In the genomic region with DNA sequence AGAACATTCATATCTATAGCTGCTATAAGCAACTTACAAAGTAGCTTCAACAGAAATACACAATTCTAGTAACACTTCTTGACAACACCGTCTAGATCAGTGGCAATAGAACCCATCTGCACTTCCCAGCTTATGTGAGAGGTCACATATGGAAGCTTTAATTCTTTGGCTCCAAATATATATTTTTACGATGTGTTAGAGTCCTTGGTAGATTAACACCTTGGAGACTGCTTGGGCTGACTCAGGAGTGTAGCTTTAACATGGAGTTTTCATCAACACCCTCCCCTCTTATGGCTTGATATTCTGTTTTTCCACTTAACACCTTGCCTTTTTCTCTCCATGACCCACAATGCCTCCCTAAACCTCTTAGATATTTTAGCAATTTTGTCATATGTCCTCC, we compare ENCODE assay signal across 23 mouse cellular contexts.
A peak's percentile ranks its signal among the peaks of the same experiment; 100 is the strongest.
DNase-seq lines count a peak whose midpoint lies in the region; ATAC-seq and TF ChIP-seq lines count a peak whose summit lies in the region.
"Had no signal": no experiment of that assay in that cellular context is flagged by ENCODE, and none has a peak within 500 bp of the region (broad histone marks: within the 10 kb centered on the region; RNA-seq: fewer than 3 reads in every experiment).

No protein-coding gene starts in this region.

- H3K4me2 ChIP-seq in limb, embryonic 14.5 days (replicated peaks; ENCODE audit: low read depth, low read length, severe bottlenecking) = no peak overlapping the region
- H3K4me2 ChIP-seq in intestine, postnatal 0 days (replicated peaks; ENCODE audit: low read depth) = no peak overlapping the region
- H3K4me2 ChIP-seq: embryonic facial prominence, embryonic 13.5 days; embryonic facial prominence, embryonic 15.5 days; forebrain, embryonic 12.5 days had no signal

- H3K4me1 ChIP-seq in limb, embryonic 14.5 days (ENCODE audit: control insufficient read depth, insufficient read depth, low read length) = no peaks in the 10 kb centered on the region
- no peaks in the 10 kb centered on the region for H3K4me1 ChIP-seq in intestine, postnatal 0 days (replicated peaks; ENCODE audit: control insufficient read depth, insufficient read depth, low read length)
- H3K4me1 ChIP-seq: embryonic facial prominence, embryonic 13.5 days; embryonic facial prominence, embryonic 15.5 days; forebrain, embryonic 10.5 days; forebrain, embryonic 12.5 days had no signal

- H3K27ac ChIP-seq in limb, embryonic 14.5 days (replicated peaks; ENCODE audit: low read depth, low read length) = no peak overlapping the region
- H3K27ac ChIP-seq in intestine, postnatal 0 days (ENCODE audit: low read depth, low read length) = no peak overlapping the region
- H3K27ac ChIP-seq: embryonic facial prominence, embryonic 13.5 days; embryonic facial prominence, embryonic 15.5 days; forebrain, embryonic 10.5 days; forebrain, embryonic 12.5 days had no signal

- WGBS in limb, embryonic 14.5 days = 26% methylated on average over 2 of the region's 2 CpGs
- 71% methylated on average over 2 of the region's 2 CpGs for WGBS in intestine, postnatal 0 days

- no peaks in the 10 kb centered on the region for H3K36me3 ChIP-seq in limb, embryonic 14.5 days (ENCODE audit: control insufficient read depth, insufficient read depth, low read length)
- H3K36me3 ChIP-seq in intestine, postnatal 0 days (ENCODE audit: control insufficient read depth, insufficient read depth) = no peaks in the 10 kb centered on the region
- H3K36me3 ChIP-seq: embryonic facial prominence, embryonic 13.5 days; embryonic facial prominence, embryonic 15.5 days; forebrain, embryonic 10.5 days; forebrain, embryonic 12.5 days had no signal

- no peak overlapping the region for H3K9ac ChIP-seq in limb, embryonic 14.5 days (ENCODE audit: low read depth, low read length, severe bottlenecking)
- H3K9ac ChIP-seq in intestine, postnatal 0 days (ENCODE audit: low read depth, low read length) = no peak overlapping the region
- H3K9ac ChIP-seq: embryonic facial prominence, embryonic 13.5 days; embryonic facial prominence, embryonic 15.5 days; forebrain, embryonic 12.5 days had no signal

- H3K9me3 ChIP-seq in limb, embryonic 14.5 days (ENCODE audit: control insufficient read depth, low read length) = no peaks in the 10 kb centered on the region
- no peaks in the 10 kb centered on the region for H3K9me3 ChIP-seq in intestine, postnatal 0 days (ENCODE audit: control insufficient read depth)
- H3K9me3 ChIP-seq: embryonic facial prominence, embryonic 13.5 days; embryonic facial prominence, embryonic 15.5 days; forebrain, embryonic 10.5 days; forebrain, embryonic 12.5 days had no signal

- H3K27me3 ChIP-seq in limb, embryonic 14.5 days (ENCODE audit: control insufficient read depth, insufficient read depth, low read length) = no peaks in the 10 kb centered on the region
- no peaks in the 10 kb centered on the region for H3K27me3 ChIP-seq in intestine, postnatal 0 days (replicated peaks; ENCODE audit: control insufficient read depth, insufficient read depth, low read length)
- H3K27me3 ChIP-seq: embryonic facial prominence, embryonic 15.5 days; forebrain, embryonic 12.5 days; Patski had no signal

- peak; percentile 50 for DNase-seq in forelimb bud, embryonic 11.5 days (ENCODE audit: low read depth, low spot score)
- peak; percentile 30 for DNase-seq in hindlimb bud, embryonic 11.5 days (ENCODE audit: extremely low spot score, low read depth, low spot score)
- peak; percentile 15 for DNase-seq in limb, embryonic 14.5 days (ENCODE audit: low spot score)
- no peak for DNase-seq in kidney, postnatal 14 days
- DNase-seq: adrenal gland, adult 2 months; adrenal gland, postnatal 10 days; adrenal gland, postnatal 25 days; cerebellum, adult 11 months; cerebellum, adult 18-20 months; cerebellum, adult 8-10 months; cerebellum, adult 9-11 months; cerebellum, postnatal 14 days; cerebellum, postnatal 36 days; embryo, embryonic 11 days had no signal

- TF ChIP-seq CTCF in intestine, postnatal 0 days (IDR thresholded peaks at IDR 0.05; ENCODE audit: low read depth) = no peak

- ATAC-seq in limb, embryonic 14.5 days (ENCODE audit: low FRiP score, low read depth) = peak; percentile 44; the same call in 1 of the 2 replicates
- ATAC-seq in intestine, postnatal 0 days = no peak
- ATAC-seq: forebrain, embryonic 14.5 days; forebrain, embryonic 16.5 days; Patski had no signal

- TF ChIP-seq POLR2A in limb, embryonic 14.5 days (IDR thresholded peaks at IDR 0.05; ENCODE audit: borderline replicate concordance, extremely low read depth, insufficient read depth, insufficient read length) = no peak

- no peak overlapping the region for H3K4me3 ChIP-seq in limb, embryonic 14.5 days (replicated peaks; ENCODE audit: low read length)
- no peak overlapping the region for H3K4me3 ChIP-seq in intestine, postnatal 0 days (ENCODE audit: low read depth, low read length)
- H3K4me3 ChIP-seq: embryonic facial prominence, embryonic 13.5 days; embryonic facial prominence, embryonic 15.5 days; erythroblast, embryonic 14.5 days; forebrain, embryonic 10.5 days; forebrain, embryonic 12.5 days had no signal
